Mouse (Mus musculus): ENCODE data around the gene Shisa8. TPM values are rescaled to one million over a fixed set of nuclear protein-coding genes. Genes with fewer than 3 reads are reported as not detected.
A peak's percentile ranks its signal among the peaks of the same experiment; 100 is the strongest.
"Not testable (repeated sequence)": the region's sequence is repeated elsewhere in the genome, so short reads cannot be mapped to it uniquely, and the experiment has no call there.

Gene Shisa8
- not detected in 3 replicates for total RNA-seq (2017)

DNA sequence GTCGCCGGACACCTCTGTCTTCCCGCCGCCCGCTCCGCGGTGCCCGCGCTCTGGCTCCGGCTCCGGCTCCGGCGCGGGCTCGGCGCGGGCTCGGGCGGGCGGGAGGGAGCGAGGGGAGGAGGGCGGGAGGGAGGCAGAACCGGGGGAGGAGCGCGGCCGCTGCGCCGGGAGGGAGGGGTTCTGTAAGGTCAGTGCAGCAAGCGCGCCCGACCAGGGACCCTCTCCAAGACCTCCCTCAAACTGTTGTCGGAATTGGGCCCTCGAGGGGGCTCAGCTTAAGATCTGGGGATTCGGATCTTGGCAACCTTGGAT, at the start of gene Shisa8:
Shisa8 (minus strand) TSS at position 64 of the 312 bp plus-strand sequence.
- ATAC-seq (replicated peaks; ENCODE audit: insufficient number of reproducible peaks, low FRiP score, low TSS enrichment, poor library complexity, severe bottlenecking), result no peak

DNA sequence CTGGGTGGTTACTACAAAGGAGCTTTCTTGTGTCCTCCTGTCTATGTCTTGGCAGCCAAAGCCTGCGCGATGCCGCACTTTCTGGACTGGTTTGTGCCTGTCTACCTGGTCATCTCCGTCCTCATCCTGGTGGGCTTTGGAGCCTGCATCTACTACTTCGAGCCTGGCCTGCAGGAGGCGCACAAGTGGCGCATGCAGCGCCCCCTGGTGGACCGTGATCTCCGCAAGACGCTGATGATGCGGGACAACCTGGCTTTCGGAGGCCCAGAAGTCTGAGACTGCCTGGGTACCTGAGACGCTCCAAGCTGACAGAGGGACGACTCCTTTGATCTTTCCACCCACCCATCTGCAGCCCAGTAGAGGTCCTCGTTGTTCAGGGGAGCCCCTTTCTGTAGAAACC, 46.9 kb upstream of the Shisa8 start:
- ATAC-seq (replicated peaks; ENCODE audit: insufficient number of reproducible peaks, low FRiP score, low TSS enrichment, poor library complexity, severe bottlenecking), result 0 out of 2 replicates have a peak, but pooled peaks have one; percentile 60

DNA sequence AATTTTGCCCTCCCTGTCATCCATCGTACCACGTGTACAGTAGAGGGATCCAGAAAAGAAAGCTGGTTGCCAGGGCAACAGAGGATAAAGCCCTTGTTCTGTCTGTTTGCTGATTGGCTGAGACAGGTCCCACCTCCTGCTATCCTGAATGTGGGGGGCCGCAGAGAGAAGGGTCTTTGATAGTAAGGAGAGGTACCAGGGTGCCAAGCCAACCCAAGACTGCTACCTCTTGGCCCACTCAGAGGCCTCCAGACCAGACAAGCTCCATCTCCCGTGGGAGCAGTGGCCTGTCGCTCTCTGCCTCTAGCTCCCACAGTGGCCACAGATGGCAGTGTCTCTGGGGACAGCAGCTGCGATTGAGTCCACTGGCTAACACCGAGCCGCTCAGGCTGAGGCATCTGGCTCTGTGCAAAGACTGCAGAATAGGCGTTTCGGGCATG, 43.3 kb upstream of the Shisa8 start:
- no peak for ATAC-seq (replicated peaks; ENCODE audit: insufficient number of reproducible peaks, low FRiP score, low TSS enrichment, poor library complexity, severe bottlenecking)

DNA sequence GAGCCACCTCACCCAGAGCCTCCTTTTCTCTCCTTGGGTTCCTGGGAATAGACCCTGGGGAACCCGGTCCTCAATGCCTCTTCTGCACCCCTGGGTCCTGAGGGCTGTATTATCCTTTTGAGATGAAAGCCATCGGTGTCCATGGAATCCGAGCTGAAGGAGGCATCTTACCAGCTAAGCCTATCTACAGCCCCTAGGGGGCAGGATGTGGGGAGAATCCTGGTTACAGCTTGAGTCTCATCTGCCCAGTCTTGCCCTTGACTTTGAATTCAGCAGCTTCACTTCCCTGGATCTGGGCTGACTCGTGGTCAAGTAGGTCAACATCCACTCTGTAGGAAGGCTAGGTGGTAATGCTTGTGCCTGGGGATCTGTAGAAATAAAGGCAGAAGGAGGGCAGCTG, 42.6 kb upstream of the Shisa8 start:
- ATAC-seq (replicated peaks; ENCODE audit: insufficient number of reproducible peaks, low FRiP score, low TSS enrichment, poor library complexity, severe bottlenecking), result no peak

DNA sequence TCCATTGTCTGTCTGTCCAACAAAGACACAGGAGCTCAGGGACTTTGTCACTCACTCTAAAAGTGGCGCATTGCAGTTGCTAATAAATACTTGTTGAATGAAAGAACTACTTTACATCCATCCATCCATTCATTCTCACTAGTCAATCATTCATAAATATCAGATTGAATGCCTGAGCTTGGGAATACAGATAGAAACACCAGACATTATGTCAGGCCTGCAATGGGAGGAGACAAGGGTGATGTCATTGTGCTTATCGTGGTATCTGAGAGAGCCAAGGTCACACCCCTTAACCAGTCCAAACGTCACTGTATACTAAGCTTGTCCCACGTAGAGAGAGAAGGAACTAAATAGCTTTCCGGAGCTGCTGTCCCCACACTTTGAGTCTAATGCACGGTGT, 39.5 kb upstream of the Shisa8 start, which contains the start of gene 1500009C09Rik:
1500009C09Rik (plus strand) TSS at position 301 of the 400 bp plus-strand sequence.
- ATAC-seq (replicated peaks; ENCODE audit: insufficient number of reproducible peaks, low FRiP score, low TSS enrichment, poor library complexity, severe bottlenecking), result no peak

DNA sequence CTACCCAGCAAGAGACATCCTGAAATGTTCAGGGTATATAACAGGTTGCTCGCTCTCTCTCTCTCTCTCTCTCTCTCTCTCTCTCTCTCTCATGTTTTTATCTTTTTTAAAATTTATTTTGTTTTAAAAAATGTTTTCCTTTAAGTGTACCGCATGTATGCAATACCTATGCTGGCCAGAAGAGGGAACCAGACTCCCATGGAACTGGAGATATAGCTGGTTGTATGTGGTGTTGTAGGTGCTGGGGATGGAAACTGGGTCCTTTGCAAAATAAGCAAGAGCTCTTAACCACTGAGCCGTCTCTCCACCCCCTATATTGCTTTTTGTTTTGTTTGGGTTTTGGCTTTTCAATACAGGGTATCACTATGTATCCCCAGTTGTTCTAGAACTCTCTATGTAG, 39.0 kb upstream of the Shisa8 start:
- no peak for ATAC-seq (replicated peaks; ENCODE audit: insufficient number of reproducible peaks, low FRiP score, low TSS enrichment, poor library complexity, severe bottlenecking)

DNA sequence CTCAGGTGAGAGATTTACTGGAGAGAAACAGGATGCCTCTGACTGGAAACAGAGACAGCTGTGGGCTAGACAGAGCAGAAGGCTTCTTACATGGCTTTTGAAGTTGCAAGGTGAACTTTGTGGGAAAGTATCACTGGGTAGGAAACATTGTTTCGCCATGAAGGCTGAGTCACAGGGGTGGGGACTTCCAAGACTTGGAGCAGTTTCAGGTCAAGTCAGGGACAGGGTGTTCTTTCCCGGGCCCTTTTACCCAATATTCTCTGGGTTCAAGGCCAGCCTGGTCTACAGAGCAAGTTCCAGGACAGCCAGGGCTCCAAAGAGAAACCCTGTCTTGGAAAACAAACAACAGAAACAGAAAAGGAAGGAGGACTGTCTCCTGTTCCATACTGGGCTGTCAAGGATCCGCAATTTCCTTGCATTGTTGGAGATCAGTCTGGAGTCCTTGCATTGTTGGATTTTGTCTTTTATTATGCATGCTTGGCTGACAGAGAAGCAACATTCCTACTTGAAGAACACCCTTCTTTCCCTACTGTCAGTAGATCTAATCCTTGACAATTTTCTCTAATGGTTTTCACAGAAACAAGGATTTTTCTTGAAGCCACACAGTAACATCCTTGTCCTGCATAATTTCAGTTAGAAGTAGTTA, 34.6 kb upstream of the Shisa8 start:
- no peak for ATAC-seq (replicated peaks; ENCODE audit: insufficient number of reproducible peaks, low FRiP score, low TSS enrichment, poor library complexity, severe bottlenecking)

DNA sequence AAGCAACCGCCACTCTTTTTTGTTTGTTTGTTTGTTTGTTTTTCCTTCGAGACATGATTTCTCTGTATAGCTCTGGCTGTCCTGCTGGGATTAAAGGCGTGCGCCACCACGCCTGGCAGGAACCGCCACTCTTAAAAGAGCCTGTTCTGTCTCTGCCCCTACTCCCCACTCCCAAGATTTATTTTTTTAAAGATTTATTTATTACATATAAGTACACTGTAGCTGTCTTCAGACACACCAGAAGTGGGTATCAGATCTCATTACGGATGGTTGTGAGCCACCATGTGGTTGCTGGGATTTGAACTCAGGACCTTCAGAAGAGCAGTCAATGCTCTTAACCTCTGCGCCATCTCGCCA, 32.2 kb upstream of the Shisa8 start:
- not testable (repeated sequence) for ATAC-seq (replicated peaks; ENCODE audit: insufficient number of reproducible peaks, low FRiP score, low TSS enrichment, poor library complexity, severe bottlenecking)

DNA sequence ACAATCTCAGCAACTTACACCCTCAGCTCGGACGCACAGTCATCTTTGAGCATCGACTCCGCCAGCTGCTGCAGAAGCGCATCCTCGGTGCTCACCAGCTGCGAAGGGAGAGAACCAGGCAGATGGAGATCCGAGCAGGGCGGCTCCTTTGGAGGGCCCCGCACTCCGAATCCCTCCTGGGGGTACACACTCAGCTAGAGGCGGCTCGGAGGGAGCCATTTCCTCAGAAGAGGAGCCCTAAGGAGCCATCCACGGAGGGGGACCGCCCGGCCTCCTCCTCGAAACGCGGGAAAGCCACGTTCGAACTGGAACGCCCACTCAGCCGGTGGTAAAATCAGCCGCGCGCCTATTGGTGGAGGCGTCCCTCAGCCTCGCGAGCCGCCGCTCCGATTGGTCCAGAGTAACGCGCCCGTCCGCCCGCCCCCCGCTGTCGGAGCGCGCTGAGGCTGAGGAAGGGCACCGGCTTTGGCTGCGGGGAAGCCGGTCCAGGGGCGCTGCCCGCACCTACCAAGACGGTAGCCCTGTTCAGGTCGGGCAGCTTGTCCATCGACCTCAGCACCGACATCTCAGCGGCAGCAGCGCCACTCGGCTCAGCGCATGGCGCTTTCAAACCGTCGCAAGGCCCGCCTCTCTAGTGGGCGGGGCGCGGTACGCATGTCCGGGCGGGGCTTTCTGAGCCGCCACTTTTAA, 31.6 kb upstream of the Shisa8 start, which contains the start of gene Cenpm:
Cenpm (minus strand) TSS at position 634 of the 690 bp plus-strand sequence.
- peak; percentile 96 for ATAC-seq (replicated peaks; ENCODE audit: insufficient number of reproducible peaks, low FRiP score, low TSS enrichment, poor library complexity, severe bottlenecking)

DNA sequence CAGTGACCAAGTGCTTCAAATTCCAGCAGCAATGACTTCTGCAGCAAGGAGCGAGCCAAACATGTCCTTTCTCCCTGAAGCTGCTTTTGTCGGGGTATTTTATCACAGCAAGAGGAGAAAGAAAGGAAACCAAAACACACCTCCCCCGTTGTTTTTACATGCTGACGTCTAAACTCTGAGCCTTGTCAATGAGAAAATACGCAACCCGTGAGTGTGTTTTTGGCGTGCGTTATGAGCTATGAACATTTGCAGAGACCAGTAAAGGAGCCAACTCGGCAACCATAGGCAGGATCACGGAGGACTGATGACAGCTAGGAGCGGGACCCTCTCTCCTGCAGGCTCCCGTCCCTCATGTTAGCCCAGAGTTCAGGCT, 31.1 kb upstream of the Shisa8 start:
- no peak for ATAC-seq (replicated peaks; ENCODE audit: insufficient number of reproducible peaks, low FRiP score, low TSS enrichment, poor library complexity, severe bottlenecking)

DNA sequence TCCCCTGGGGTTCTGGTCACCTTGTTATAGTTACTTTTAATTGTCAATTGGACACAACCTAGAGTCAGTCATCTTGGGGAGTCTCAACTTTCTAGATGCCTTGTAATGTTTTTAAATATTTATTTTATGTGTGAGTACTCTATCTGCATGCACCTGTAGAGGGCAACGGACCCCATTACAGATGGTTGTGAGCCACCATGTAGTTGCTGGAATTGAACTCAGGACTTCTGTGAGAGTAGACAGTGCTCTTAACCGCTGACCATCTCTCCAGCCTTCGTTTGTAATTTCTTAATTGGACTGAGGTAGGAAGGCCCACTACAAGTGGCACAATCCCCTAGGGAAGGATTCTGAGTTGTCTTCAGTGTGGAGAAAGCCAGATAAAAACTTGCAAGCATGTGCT, 30.7 kb upstream of the Shisa8 start:
- no peak for ATAC-seq (replicated peaks; ENCODE audit: insufficient number of reproducible peaks, low FRiP score, low TSS enrichment, poor library complexity, severe bottlenecking)

DNA sequence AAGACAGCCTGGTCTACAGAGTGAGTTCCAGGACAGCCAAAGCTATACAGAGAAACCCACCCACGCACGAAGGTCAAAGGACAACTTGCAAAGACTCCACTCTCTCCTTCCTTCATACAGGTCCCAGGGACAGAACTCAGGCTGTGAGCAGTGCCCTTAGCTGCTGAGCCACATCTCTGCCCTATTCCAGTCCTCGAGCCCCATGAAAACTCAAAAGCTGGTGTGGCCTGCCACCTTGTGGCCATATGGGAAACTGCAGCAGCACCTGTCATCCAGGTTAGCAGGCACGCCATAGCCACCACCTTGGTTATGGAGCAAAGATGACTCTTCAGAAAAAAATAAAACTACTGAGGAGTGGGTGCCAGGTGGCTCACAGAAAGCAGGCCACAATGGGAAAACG, 23.9 kb upstream of the Shisa8 start:
- peak; percentile 82 for ATAC-seq (replicated peaks; ENCODE audit: insufficient number of reproducible peaks, low FRiP score, low TSS enrichment, poor library complexity, severe bottlenecking)

DNA sequence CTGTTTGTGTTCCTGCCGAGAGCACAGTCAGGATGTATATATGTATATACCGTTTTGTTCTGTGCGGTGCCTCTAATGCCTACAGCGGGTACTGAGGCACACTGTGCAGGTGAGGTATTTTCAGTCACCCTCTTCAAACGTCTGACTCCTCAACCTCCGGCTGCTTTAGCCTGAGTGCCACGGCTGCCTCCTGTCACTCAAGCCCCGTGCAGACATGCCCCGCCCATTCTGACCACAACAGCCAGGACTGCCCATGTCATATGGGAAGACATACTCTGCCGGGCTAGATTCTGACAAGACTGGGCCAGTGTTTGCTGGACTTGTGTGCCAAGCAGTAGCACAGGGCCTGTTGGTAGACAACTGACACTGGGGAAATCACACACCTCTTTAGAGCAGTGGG, 23.0 kb upstream of the Shisa8 start:
- no peak for ATAC-seq (replicated peaks; ENCODE audit: insufficient number of reproducible peaks, low FRiP score, low TSS enrichment, poor library complexity, severe bottlenecking)

DNA sequence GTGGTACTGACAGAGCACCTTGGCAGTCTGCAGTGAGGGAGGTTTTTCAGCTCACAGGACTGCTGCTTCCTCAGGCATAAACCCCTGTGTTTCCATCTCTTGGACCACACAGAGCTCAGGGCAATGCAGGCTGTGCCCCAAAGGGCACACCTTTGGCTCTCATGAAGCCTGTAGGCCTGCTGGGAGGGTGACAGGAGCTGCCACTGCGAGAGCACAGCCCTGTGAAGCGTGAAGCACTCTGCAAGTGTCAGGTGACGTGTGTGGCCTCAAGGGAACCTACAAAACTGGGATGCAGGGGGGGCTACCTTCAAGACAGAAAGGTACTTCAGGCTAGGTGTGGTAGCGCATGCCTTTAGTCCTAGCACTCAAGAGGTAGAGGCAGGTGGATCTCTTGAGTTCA, 20.0 kb upstream of the Shisa8 start:
- no peak for ATAC-seq (replicated peaks; ENCODE audit: insufficient number of reproducible peaks, low FRiP score, low TSS enrichment, poor library complexity, severe bottlenecking)

DNA sequence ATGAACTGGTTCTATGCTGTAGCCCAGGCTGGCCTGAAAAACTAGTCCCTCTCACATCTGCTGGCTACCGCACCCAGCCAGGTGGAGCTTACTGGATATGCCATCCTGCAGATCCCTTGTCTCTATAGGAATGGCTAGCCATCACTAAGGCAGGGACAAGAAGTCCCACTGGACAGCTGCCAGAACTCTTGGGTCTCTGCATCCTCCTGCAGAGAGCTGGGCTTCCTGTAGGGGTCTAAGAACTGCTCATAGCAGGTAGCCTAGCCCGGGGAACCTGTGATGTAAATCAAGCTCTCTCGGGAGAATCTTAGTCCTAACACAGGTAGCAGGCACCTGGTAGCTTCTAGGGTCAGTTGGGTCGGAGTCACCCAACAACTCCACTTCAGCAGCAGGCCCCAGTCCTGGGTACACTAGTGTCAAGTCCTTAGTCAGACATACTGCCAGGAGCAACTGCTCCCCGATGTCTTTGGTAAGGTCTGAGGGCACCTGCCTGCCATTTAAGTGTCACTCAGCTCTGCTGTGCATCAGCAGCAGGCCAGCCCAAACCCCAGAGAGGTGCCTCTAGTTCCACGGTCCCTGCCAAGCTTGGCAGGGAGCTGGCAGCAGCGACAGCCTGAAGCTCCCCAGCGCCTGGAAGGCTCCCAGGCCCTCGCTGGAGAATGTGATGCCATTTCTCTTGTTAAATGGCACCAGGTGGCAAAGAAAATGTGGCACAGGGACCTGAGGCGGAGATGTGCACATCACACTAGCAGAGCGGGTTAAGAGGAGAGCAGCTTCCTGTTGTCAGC, 19.2 kb upstream of the Shisa8 start:
- ATAC-seq (replicated peaks; ENCODE audit: insufficient number of reproducible peaks, low FRiP score, low TSS enrichment, poor library complexity, severe bottlenecking), result no peak

DNA sequence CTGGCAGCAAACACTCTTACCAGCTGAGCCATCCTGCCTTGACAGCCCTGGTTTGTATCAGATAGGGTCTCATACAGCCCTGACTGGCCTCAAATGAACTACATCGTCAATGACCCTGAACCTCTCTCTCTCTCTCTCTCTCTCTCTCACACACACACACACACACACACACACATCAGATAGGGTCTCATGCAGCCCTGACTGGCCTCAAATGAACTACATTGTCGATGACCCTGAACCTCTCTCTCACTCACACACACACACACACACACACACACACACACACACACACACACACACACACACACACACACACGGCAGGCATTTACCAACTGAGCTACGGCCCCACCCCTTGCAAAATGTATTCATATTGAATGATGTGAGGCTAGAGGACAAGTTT, 18.5 kb upstream of the Shisa8 start:
- no peak for ATAC-seq (replicated peaks; ENCODE audit: insufficient number of reproducible peaks, low FRiP score, low TSS enrichment, poor library complexity, severe bottlenecking)

DNA sequence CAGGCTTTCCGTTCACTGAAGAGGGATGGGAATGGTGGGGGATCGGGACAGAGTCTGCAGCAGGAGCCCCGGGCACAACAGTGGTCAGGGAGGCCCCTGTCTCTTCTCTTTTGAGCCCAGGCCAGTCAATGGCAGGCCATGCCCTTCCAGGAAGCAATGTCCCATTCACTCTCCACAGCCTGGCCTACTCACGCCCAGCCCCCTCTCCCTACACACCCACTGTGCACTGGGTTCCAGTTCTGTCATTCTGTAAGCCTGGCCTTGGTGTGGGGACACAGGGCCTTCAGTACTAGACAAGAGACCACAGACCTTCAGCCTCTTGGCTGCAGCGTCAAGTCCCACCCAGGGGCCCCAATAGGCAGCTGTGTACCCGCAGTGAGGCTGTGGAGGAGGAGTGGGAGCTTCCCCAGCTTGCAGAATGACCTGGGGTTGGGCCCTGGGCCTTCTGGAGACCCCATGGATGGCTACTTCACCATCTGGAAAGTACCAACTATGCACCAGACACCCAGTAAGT, 17.5 kb upstream of the Shisa8 start:
- ATAC-seq (replicated peaks; ENCODE audit: insufficient number of reproducible peaks, low FRiP score, low TSS enrichment, poor library complexity, severe bottlenecking), result no peak

DNA sequence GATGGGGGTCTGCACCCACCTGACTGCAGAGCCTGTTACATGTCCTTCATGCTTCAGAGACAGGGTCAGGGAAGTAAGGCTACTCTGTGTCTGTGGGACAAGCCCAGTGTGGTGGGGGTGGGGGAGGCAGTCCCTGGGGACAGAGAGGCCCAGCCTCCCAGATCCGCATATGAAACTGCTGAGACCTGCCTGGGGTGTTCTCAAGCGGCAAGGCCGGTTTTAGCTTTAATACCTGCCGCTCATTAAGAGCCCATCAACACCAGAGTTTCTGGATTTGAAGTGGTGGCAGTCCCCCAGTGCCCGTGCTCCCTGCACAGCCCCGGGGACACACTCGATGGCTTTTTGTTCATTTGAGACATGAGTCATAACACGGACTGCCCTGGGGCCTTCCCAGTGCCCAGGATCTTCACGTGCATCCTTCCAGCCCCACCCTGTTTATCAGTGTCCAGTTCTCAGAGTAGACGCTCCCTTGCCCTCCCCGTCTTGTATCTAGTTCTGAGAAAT, 17.0 kb upstream of the Shisa8 start:
- ATAC-seq (replicated peaks; ENCODE audit: insufficient number of reproducible peaks, low FRiP score, low TSS enrichment, poor library complexity, severe bottlenecking), result no peak

DNA sequence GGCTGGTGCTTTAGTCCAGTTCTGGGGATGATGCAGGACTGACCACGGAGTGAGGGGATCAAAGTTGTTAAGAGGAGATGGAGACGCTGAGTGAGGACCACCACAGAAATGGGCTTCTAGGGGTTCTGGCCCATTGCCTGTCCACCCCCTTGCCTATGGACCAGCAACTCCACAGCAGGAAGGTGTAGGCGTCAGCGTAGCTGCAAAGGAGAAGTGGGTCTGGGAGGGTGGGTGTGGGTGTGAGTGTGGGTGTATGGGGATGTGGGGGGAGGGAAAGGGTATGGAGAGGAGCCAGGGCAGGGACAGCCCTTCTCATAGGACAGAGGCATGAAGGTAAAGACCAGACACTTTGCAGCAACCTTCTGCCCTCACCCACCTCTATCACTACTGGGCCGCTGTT, 13.2 kb upstream of the Shisa8 start:
- no peak for ATAC-seq (replicated peaks; ENCODE audit: insufficient number of reproducible peaks, low FRiP score, low TSS enrichment, poor library complexity, severe bottlenecking)

Data from monocyte, adult 5-6 weeks (primary cell).